Mouse (Mus musculus): Measurements from ENCODE around the gene Ccdc96.

DNA sequence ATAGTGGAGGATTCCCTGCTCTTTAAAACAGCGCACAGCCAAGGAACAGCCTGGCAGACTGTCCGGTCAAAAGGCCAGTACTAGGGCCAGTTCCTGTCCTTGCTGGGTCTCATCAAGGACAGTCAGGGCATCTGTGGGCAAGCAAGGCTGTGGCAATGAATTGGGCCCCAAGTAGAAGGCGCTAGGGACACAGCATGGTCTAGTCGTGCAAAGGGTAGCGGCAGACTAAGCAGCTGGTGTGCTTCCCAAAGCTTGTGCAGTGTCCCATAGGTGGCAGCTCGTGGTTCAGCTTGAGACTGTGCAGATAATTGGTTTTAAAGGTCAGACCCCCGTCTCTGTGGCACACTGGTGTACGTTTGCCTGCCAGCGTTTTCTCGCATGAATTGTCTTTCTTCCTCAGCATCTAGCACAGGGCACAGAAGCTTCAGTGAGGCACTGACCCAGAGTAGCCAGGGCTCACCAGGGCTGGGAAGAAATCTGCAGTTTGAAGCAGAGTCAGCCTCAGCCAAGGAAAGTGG, 32.5 kb upstream of the Ccdc96 start:
- no peak for TF ChIP-seq CTCF (IDR thresholded peaks at IDR 0.05; ENCODE audit: borderline replicate concordance, extremely low read depth, insufficient read depth, insufficient read length)
- no peak for TF ChIP-seq POLR2A (IDR thresholded peaks at IDR 0.05; ENCODE audit: borderline replicate concordance, extremely low read depth, insufficient read depth, insufficient read length, poor library complexity, severe bottlenecking)
